In the genomic region with DNA sequence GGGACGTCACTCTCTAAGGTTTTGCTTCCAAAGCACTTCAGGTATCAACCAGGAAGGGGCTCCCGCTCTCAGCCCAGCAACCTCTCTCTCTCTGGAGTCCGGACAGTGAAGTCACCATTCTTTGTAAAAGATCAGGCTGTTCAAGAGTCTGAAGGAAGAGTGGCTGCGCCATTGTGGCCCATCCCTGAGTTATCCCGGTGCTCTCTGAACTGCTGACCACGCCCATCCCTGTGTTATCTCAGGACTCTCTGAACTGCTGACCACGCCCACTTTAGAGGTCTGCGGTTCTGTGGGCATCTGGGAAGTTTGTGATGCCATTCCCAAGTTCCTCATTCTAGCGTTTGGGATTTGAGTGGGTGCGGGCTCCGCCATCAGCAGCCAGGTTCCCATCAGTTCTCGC, we compare ENCODE assay signal across 12 mouse cellular contexts.
DNase-seq lines count a peak whose midpoint lies in the region; ATAC-seq and TF ChIP-seq lines count a peak whose summit lies in the region.
"Had no signal": no experiment of that assay in that cellular context is flagged by ENCODE, and none has a peak within 500 bp of the region (broad histone marks: within the 10 kb centered on the region; RNA-seq: fewer than 3 reads in every experiment).

No protein-coding gene starts in this region.

- no peak for TF ChIP-seq CTCF in liver, postnatal 0 days (IDR thresholded peaks at IDR 0.05; ENCODE audit: low read depth)

- no peak for DNase-seq in forebrain, embryonic 11.5 days (ENCODE audit: low spot score)
- peak; percentile 46 for DNase-seq in liver
- DNase-seq in liver, postnatal 0 days, result no peak
- no peak for DNase-seq in left cerebral cortex, postnatal 25 days (ENCODE audit: low spot score in 2 of 2)
- DNase-seq: cerebellum, postnatal 10 days; forebrain, postnatal 0 days; heart, postnatal 36 days had no signal

- no peaks in the 10 kb centered on the region for H3K9me3 ChIP-seq in forebrain, embryonic 11.5 days (ENCODE audit: control insufficient read depth, low read length)
- no peaks in the 10 kb centered on the region for H3K9me3 ChIP-seq in forebrain, embryonic 16.5 days (ENCODE audit: control insufficient read depth, low read length)
- no peaks in the 10 kb centered on the region for H3K9me3 ChIP-seq in liver, postnatal 0 days (ENCODE audit: low read length)
- H3K9me3 ChIP-seq in embryonic facial prominence, embryonic 12.5 days, result no peaks in the 10 kb centered on the region
- H3K9me3 ChIP-seq: limb, embryonic 15.5 days had no signal

- H3K27ac ChIP-seq in forebrain, embryonic 11.5 days (ENCODE audit: low read depth, low read length), result no peak overlapping the region
- no peak overlapping the region for H3K27ac ChIP-seq in forebrain, embryonic 16.5 days (ENCODE audit: low read length)
- no peak overlapping the region for H3K27ac ChIP-seq in liver, postnatal 0 days (ENCODE audit: low read depth)
- no peak overlapping the region for H3K27ac ChIP-seq in embryonic facial prominence, embryonic 12.5 days
- H3K27ac ChIP-seq: limb, embryonic 15.5 days had no signal

- peak overlapping the region; percentile 13; the same call in 1 of the 2 replicates for H3K4me2 ChIP-seq in forebrain, embryonic 11.5 days (ENCODE audit: low read depth, low read length, severe bottlenecking)
- H3K4me2 ChIP-seq in forebrain, embryonic 16.5 days (ENCODE audit: low read length), result no peak overlapping the region
- no peak overlapping the region for H3K4me2 ChIP-seq in liver, postnatal 0 days (ENCODE audit: low read depth, low read length)
- peak overlapping the region; percentile 16; the same call in 1 of the 2 replicates for H3K4me2 ChIP-seq in embryonic facial prominence, embryonic 12.5 days (replicated peaks)
- H3K4me2 ChIP-seq: limb, embryonic 15.5 days had no signal

- peaks cover 34% of the 10 kb centered on the region for H3K27me3 ChIP-seq in forebrain, embryonic 11.5 days (ENCODE audit: control insufficient read depth, insufficient read depth, low read length)
- H3K27me3 ChIP-seq in forebrain, embryonic 16.5 days (replicated peaks; ENCODE audit: control insufficient read depth, insufficient read depth, low read length), result peaks cover 32% of the 10 kb centered on the region
- H3K27me3 ChIP-seq in liver, postnatal 0 days (ENCODE audit: insufficient read depth, low read length), result peaks cover 48% of the 10 kb centered on the region
- peaks cover 59% of the 10 kb centered on the region for H3K27me3 ChIP-seq in embryonic facial prominence, embryonic 12.5 days

- H3K36me3 ChIP-seq in forebrain, embryonic 11.5 days (ENCODE audit: control insufficient read depth, insufficient read depth, low read length), result no peaks in the 10 kb centered on the region
- H3K36me3 ChIP-seq in forebrain, embryonic 16.5 days (ENCODE audit: control insufficient read depth, insufficient read depth), result no peaks in the 10 kb centered on the region
- H3K36me3 ChIP-seq in liver, postnatal 0 days (replicated peaks; ENCODE audit: insufficient read depth, low read length), result no peaks in the 10 kb centered on the region
- no peaks in the 10 kb centered on the region for H3K36me3 ChIP-seq in embryonic facial prominence, embryonic 12.5 days
- H3K36me3 ChIP-seq: limb, embryonic 15.5 days had no signal

- WGBS in forebrain, embryonic 11.5 days, result 14% methylated on average over 12 of the region's 12 CpGs
- WGBS in forebrain, embryonic 16.5 days, result 15% methylated on average over 12 of the region's 12 CpGs
- WGBS in liver, postnatal 0 days (ENCODE audit: insufficient replicate concordance), result 18% methylated on average over 12 of the region's 12 CpGs
- WGBS in embryonic facial prominence, embryonic 12.5 days, result 12% methylated on average over 12 of the region's 12 CpGs

- no peak for TF ChIP-seq EP300 in liver, postnatal 0 days (IDR thresholded peaks at IDR 0.05; ENCODE audit: low read depth)

- no peak for ATAC-seq in forebrain, embryonic 11.5 days (replicated peaks; ENCODE audit: low FRiP score)
- no peak for ATAC-seq in forebrain, embryonic 16.5 days
- no peak for ATAC-seq in liver, postnatal 0 days
- ATAC-seq in embryonic facial prominence, embryonic 12.5 days (ENCODE audit: insufficient number of reproducible peaks, insufficient read depth, low FRiP score, low TSS enrichment), result no peak
- ATAC-seq in megakaryocyte progenitor cell, adult 5-6 weeks (replicated peaks; ENCODE audit: poor library complexity), result peak; percentile 23; the same call in 1 of the 2 replicates
- ATAC-seq in monocyte, adult 5-6 weeks (replicated peaks; ENCODE audit: insufficient number of reproducible peaks, low FRiP score, low TSS enrichment, poor library complexity, severe bottlenecking), result no peak
- ATAC-seq: forebrain, postnatal 0 days had no signal

- H3K9ac ChIP-seq in forebrain, embryonic 11.5 days (ENCODE audit: low read length), result no peak overlapping the region
- no peak overlapping the region for H3K9ac ChIP-seq in forebrain, embryonic 16.5 days (replicated peaks; ENCODE audit: low read depth, low read length)
- H3K9ac ChIP-seq in liver, postnatal 0 days (replicated peaks), result no peak overlapping the region
- H3K9ac ChIP-seq in embryonic facial prominence, embryonic 12.5 days, result no peak overlapping the region
- H3K9ac ChIP-seq: forebrain, postnatal 0 days; limb, embryonic 15.5 days had no signal

- H3K4me3 ChIP-seq in forebrain, embryonic 11.5 days (ENCODE audit: low read depth, low read length), result no peak overlapping the region
- H3K4me3 ChIP-seq in forebrain, embryonic 16.5 days (replicated peaks; ENCODE audit: low read length), result no peak overlapping the region
- no peak overlapping the region for H3K4me3 ChIP-seq in liver, postnatal 0 days (ENCODE audit: low read depth, low read length)
- H3K4me3 ChIP-seq in embryonic facial prominence, embryonic 12.5 days, result no peak overlapping the region
- H3K4me3 ChIP-seq: limb, embryonic 15.5 days had no signal

- intact Hi-C loops in left cerebral cortex, postnatal 25 days (cut with DNase I), result no loop called here

- H3K4me1 ChIP-seq in forebrain, embryonic 11.5 days (replicated peaks; ENCODE audit: control insufficient read depth, insufficient read depth, low read length), result no peaks in the 10 kb centered on the region; the same call in 1 of the 2 replicates
- no peaks in the 10 kb centered on the region for H3K4me1 ChIP-seq in forebrain, embryonic 16.5 days (replicated peaks; ENCODE audit: control insufficient read depth, insufficient read depth, low read length)
- no peaks in the 10 kb centered on the region for H3K4me1 ChIP-seq in liver, postnatal 0 days (ENCODE audit: insufficient read depth)
- no peaks in the 10 kb centered on the region for H3K4me1 ChIP-seq in embryonic facial prominence, embryonic 12.5 days

Comparison
In these comparisons a context has a peak if more than half of its experiments do, and no peak if none do; other contexts are left out.
1. H3K4me2 ChIP-seq: peak in forebrain, embryonic 11.5 days (single experiment) and embryonic facial prominence, embryonic 12.5 days (single experiment); none in forebrain, embryonic 16.5 days (single experiment) and liver, postnatal 0 days (single experiment).